Mouse (Mus musculus): ENCODE measurements around the gene Zfp871. TPM values are rescaled to one million over a fixed set of nuclear protein-coding genes. Genes with fewer than 3 reads are reported as not detected.
A peak's percentile ranks its signal among the peaks of the same experiment; 100 is the strongest.

Gene Zfp871
- 24.3 and 28.1 TPM in 2 replicates for polyA plus RNA-seq (2015; fragmentation: Nextera tagmentation; extraction: Ambion mirVana)

GRCm38 (mm10) chr17:32788094-32788559, at the start of gene Zfp871:
Gene Zfp871 (minus strand): TSS chr17:32788287.
- WGBS = 0% methylated on average over 22 of the region's 22 CpGs
- Histone ChIP-seq H3K4me1 (replicated peaks) (peaks cover 29% of the 10 kb centered on the region), H3K9me3 (0 out of 2 replicates have a peak, but pooled peaks cover 5% of the 10 kb centered on the region), H3K9ac (peak within 1 kb of the TSS; percentile 97), H3K4me2 (peak within 1 kb of the TSS; percentile 75), H3K27me3 (no peaks in the 10 kb centered on the region), H3K4me3 (peak within 1 kb of the TSS; percentile 90), H3K36me3 (peaks cover 18% of the 10 kb centered on the region), H3K27ac (replicated peaks) (peak within 1 kb of the TSS; percentile 95)
- ATAC-seq (ENCODE audit: low read depth) = peak; percentile 97

GRCm38 (mm10) chr17:32830418-32830782, 42.3 kb upstream of the Zfp871 start:
- no peaks in the 10 kb centered on the region for H3K9me3 ChIP-seq
- 41% methylated on average over 3 of the region's 3 CpGs for WGBS
- no peak; the same call in none of the 2 replicates for ATAC-seq (ENCODE audit: low read depth)
- H3K27me3 ChIP-seq = no peaks in the 10 kb centered on the region
- H3K4me2 ChIP-seq = peak overlapping the region; percentile 89
- peak overlapping the region; percentile 87; the same call in 1 of the 2 replicates for H3K27ac ChIP-seq (replicated peaks)
- peaks cover 19% of the 10 kb centered on the region for H3K4me1 ChIP-seq (replicated peaks)
- H3K9ac ChIP-seq = 0 out of 2 replicates have a peak overlapping the region, but pooled peaks have one; percentile 99
- H3K4me3 ChIP-seq = peak overlapping the region; percentile 87
- H3K36me3 ChIP-seq = peaks cover 17% of the 10 kb centered on the region

- Histone ChIP-seq H3K4me2 (peak within 1 kb of the TSS; percentile 89), H3K9ac (peak within 1 kb of the TSS; percentile 99), H3K4me1 (replicated peaks) (peaks cover 19% of the 10 kb centered on the region), H3K36me3 (peaks cover 23% of the 10 kb centered on the region), H3K4me3 (peak within 1 kb of the TSS; percentile 87), H3K27ac (replicated peaks) (peak within 1 kb of the TSS; percentile 87), H3K9me3 (no peaks in the 10 kb centered on the region), H3K27me3 (no peaks in the 10 kb centered on the region)
- ATAC-seq (ENCODE audit: low read depth) = peak; percentile 99
- 2% methylated on average over 35 of the region's 35 CpGs for WGBS
Observed at GRCm38 (mm10) chr17:32829540-32830417, 41.7 kb upstream of the Zfp871 start, which contains the start of gene Zfp799. Gene Zfp799 (minus strand): TSS chr17:32830261.

- no peak overlapping the region for H3K4me3 ChIP-seq
- 89% methylated on average over 1 of the region's 1 CpGs for WGBS
- no peak overlapping the region for H3K4me2 ChIP-seq
- peaks cover 50% of the 10 kb centered on the region for H3K36me3 ChIP-seq
- no peaks in the 10 kb centered on the region for H3K9me3 ChIP-seq
- no peak overlapping the region for H3K9ac ChIP-seq
- no peak for ATAC-seq (ENCODE audit: low read depth)
- peaks cover 5% of the 10 kb centered on the region for H3K4me1 ChIP-seq (replicated peaks)
- no peak overlapping the region; the same call in 1 of the 2 replicates for H3K27ac ChIP-seq (replicated peaks)
- H3K27me3 ChIP-seq = no peaks in the 10 kb centered on the region
Observed at GRCm38 (mm10) chr17:32816074-32816784, 28.1 kb upstream of the Zfp871 start.

GRCm38 (mm10) chr17:32814136-32814535, 26.0 kb upstream of the Zfp871 start:
- Histone ChIP-seq H3K27me3 (no peaks in the 10 kb centered on the region), H3K9ac (no peak overlapping the region), H3K27ac (replicated peaks) (no peak overlapping the region), H3K4me1 (replicated peaks) (peaks cover 12% of the 10 kb centered on the region), H3K9me3 (no peaks in the 10 kb centered on the region), H3K4me3 (no peak overlapping the region), H3K36me3 (peaks cover 32% of the 10 kb centered on the region), H3K4me2 (no peak overlapping the region)
- ATAC-seq (ENCODE audit: low read depth) = no peak
- WGBS = 85% methylated on average over 7 of the region's 7 CpGs

GRCm38 (mm10) chr17:32810648-32811047, 22.6 kb upstream of the Zfp871 start:
- Histone ChIP-seq H3K36me3 (peaks cover 6% of the 10 kb centered on the region; the same call in 1 of the 2 replicates), H3K27me3 (no peaks in the 10 kb centered on the region), H3K4me1 (replicated peaks) (peaks cover 31% of the 10 kb centered on the region), H3K9me3 (no peaks in the 10 kb centered on the region), H3K4me2 (peak overlapping the region; percentile 68), H3K4me3 (peak overlapping the region; percentile 65; the same call in 1 of the 2 replicates), H3K27ac (replicated peaks) (peak overlapping the region; percentile 95), H3K9ac (no peak overlapping the region)
- no peak for ATAC-seq (ENCODE audit: low read depth)
- WGBS = 31% methylated on average over 1 of the region's 1 CpGs

GRCm38 (mm10) chr17:32809544-32810374, 21.7 kb upstream of the Zfp871 start, which contains the start of gene Zfp811:
Gene Zfp811 (minus strand): TSS chr17:32809931.
- Histone ChIP-seq H3K9ac (peak within 1 kb of the TSS; percentile 83), H3K36me3 (0 out of 2 replicates have a peak, but pooled peaks cover 1% of the 10 kb centered on the region), H3K4me3 (peak within 1 kb of the TSS; percentile 65), H3K4me2 (peak within 1 kb of the TSS; percentile 68), H3K27me3 (no peaks in the 10 kb centered on the region), H3K4me1 (replicated peaks) (peaks cover 31% of the 10 kb centered on the region), H3K27ac (replicated peaks) (peak within 1 kb of the TSS; percentile 95), H3K9me3 (no peaks in the 10 kb centered on the region)
- under 1% methylated on average over 17 of the region's 17 CpGs for WGBS
- peak; percentile 95 for ATAC-seq (ENCODE audit: low read depth)

GRCm38 (mm10) chr17:32808921-32809320, 20.8 kb upstream of the Zfp871 start:
- Histone ChIP-seq H3K27me3 (no peaks in the 10 kb centered on the region), H3K9ac (peak overlapping the region; percentile 83)
- 9% methylated on average over 8 of the region's 8 CpGs for WGBS

GRCm38 (mm10) chr17:32789244-32789643, 1.2 kb upstream of the Zfp871 start:
- Histone ChIP-seq H3K36me3 (peaks cover 13% of the 10 kb centered on the region), H3K4me2 (peak overlapping the region; percentile 75), H3K9me3 (no peaks in the 10 kb centered on the region), H3K4me3 (no peak overlapping the region), H3K4me1 (replicated peaks) (peaks cover 29% of the 10 kb centered on the region), H3K9ac (no peak overlapping the region), H3K27me3 (no peaks in the 10 kb centered on the region), H3K27ac (replicated peaks) (no peak overlapping the region)
- no peak for ATAC-seq (ENCODE audit: low read depth)
- 81% methylated on average over 8 of the region's 8 CpGs for whole genome bisulfite sequencing

More at GRCm38 (mm10) chr17:32808921-32809320, 20.8 kb upstream of the Zfp871 start:
- peak; percentile 46; the same call in 1 of the 2 replicates for ATAC-seq (ENCODE audit: low read depth)
- peak overlapping the region; percentile 68 for H3K4me2 ChIP-seq
- H3K9me3 ChIP-seq = no peaks in the 10 kb centered on the region
- peak overlapping the region; percentile 65 for H3K4me3 ChIP-seq
- H3K27ac ChIP-seq (replicated peaks) = peak overlapping the region; percentile 95
- no peaks in the 10 kb centered on the region for H3K36me3 ChIP-seq
- H3K4me1 ChIP-seq (replicated peaks) = peaks cover 31% of the 10 kb centered on the region

- no peak for ATAC-seq (ENCODE audit: low read depth)
- Histone ChIP-seq H3K9ac (peak overlapping the region; percentile 56), H3K27me3 (no peaks in the 10 kb centered on the region), H3K27ac (replicated peaks) (no peak overlapping the region), H3K4me1 (replicated peaks) (peaks cover 29% of the 10 kb centered on the region), H3K9me3 (0 out of 2 replicates have a peak, but pooled peaks cover under 1% of the 10 kb centered on the region), H3K36me3 (peaks cover 18% of the 10 kb centered on the region), H3K4me2 (peak overlapping the region; percentile 75), H3K4me3 (peak overlapping the region; percentile 90)
- WGBS = 12% methylated on average over 9 of the region's 9 CpGs
Observed at GRCm38 (mm10) chr17:32788576-32788975, 489 bp upstream of the Zfp871 start.
